Mouse (Mus musculus): Measurements from ENCODE around the gene Nrm. TPM values are rescaled to one million over a fixed set of nuclear protein-coding genes. Genes with fewer than 3 reads are reported as not detected.

Gene Nrm
- polyA plus RNA-seq, 1 experiment from 2014 or later: 20.7 TPM

GRCm38 (mm10) chr17:35859371-35859770 lies 1.7 kb upstream of the Nrm start:
- H3K4me1 ChIP-seq (ENCODE audit: control insufficient read depth, low read depth, low read length): peaks cover 12% of the 10 kb centered on the region
- no peak overlapping the region for H3K27ac ChIP-seq (ENCODE audit: low read length)
- peaks cover 12% of the 10 kb centered on the region for H3K36me3 ChIP-seq (ENCODE audit: control insufficient read depth, insufficient read depth)
- no peak overlapping the region for H3K4me2 ChIP-seq (ENCODE audit: low read depth, low read length)
- H3K4me3 ChIP-seq (ENCODE audit: low read depth, low read length): no peak overlapping the region
- WGBS (ENCODE audit: insufficient replicate concordance): 67% methylated on average over 1 of the region's 1 CpGs
- ATAC-seq (ENCODE audit: low read depth): no peak
- H3K9me3 ChIP-seq (replicated peaks; ENCODE audit: control insufficient read depth, low read length): no peaks in the 10 kb centered on the region
- H3K9ac ChIP-seq (ENCODE audit: low read depth, low read length): no peak overlapping the region
- H3K27me3 ChIP-seq (ENCODE audit: control insufficient read depth, insufficient read depth, low read depth, low read length): peaks cover 5% of the 10 kb centered on the region

GRCm38 (mm10) chr17:35859835-35860234 lies 1.3 kb upstream of the Nrm start:
- Histone ChIP-seq H3K4me1 (ENCODE audit: control insufficient read depth, low read depth, low read length) (peaks cover 12% of the 10 kb centered on the region), H3K9ac (ENCODE audit: low read depth, low read length) (no peak overlapping the region), H3K4me3 (ENCODE audit: low read depth, low read length) (no peak overlapping the region), H3K27me3 (ENCODE audit: control insufficient read depth, insufficient read depth, low read depth, low read length) (peaks cover 9% of the 10 kb centered on the region), H3K36me3 (ENCODE audit: control insufficient read depth, insufficient read depth) (peaks cover 12% of the 10 kb centered on the region), H3K4me2 (ENCODE audit: low read depth, low read length) (no peak overlapping the region), H3K27ac (ENCODE audit: low read length) (no peak overlapping the region), H3K9me3 (replicated peaks; ENCODE audit: control insufficient read depth, low read length) (no peaks in the 10 kb centered on the region)
- WGBS (ENCODE audit: insufficient replicate concordance): 67% methylated on average over 2 of the region's 2 CpGs
- no peak for ATAC-seq (ENCODE audit: low read depth)

GRCm38 (mm10) chr17:35860831-35861197 lies 304 bp upstream of the Nrm start:
- H3K9me3 ChIP-seq (replicated peaks; ENCODE audit: control insufficient read depth, low read length): no peaks in the 10 kb centered on the region
- H3K4me1 ChIP-seq (ENCODE audit: control insufficient read depth, low read depth, low read length): peaks cover 22% of the 10 kb centered on the region
- peaks cover 12% of the 10 kb centered on the region for H3K36me3 ChIP-seq (ENCODE audit: control insufficient read depth, insufficient read depth)
- peaks cover 19% of the 10 kb centered on the region for H3K27me3 ChIP-seq (ENCODE audit: control insufficient read depth, insufficient read depth, low read depth, low read length)
- H3K4me2 ChIP-seq (ENCODE audit: low read depth, low read length): peak overlapping the region; percentile 68
- WGBS (ENCODE audit: insufficient replicate concordance): 7% methylated on average over 12 of the region's 12 CpGs
- peak overlapping the region; percentile 84 for H3K4me3 ChIP-seq (ENCODE audit: low read depth, low read length)
- no peak for ATAC-seq (ENCODE audit: low read depth)
- H3K9ac ChIP-seq (ENCODE audit: low read depth, low read length): peak overlapping the region; percentile 77
- H3K27ac ChIP-seq (ENCODE audit: low read length): peak overlapping the region; percentile 77; the same call in 1 of the 2 replicates

GRCm38 (mm10) chr17:35864832-35865353 lies 3.8 kb downstream of the Nrm start:
- peak overlapping the region; percentile 57 for H3K4me3 ChIP-seq (ENCODE audit: low read depth, low read length)
- H3K36me3 ChIP-seq (ENCODE audit: control insufficient read depth, insufficient read depth): no peaks in the 10 kb centered on the region
- 33% methylated on average over 10 of the region's 10 CpGs for WGBS (ENCODE audit: insufficient replicate concordance)
- H3K9ac ChIP-seq (ENCODE audit: low read depth, low read length): no peak overlapping the region
- peaks cover 59% of the 10 kb centered on the region for H3K27me3 ChIP-seq (ENCODE audit: control insufficient read depth, insufficient read depth, low read depth, low read length)
- peak overlapping the region; percentile 78; the same call in 1 of the 2 replicates for H3K27ac ChIP-seq (ENCODE audit: low read length)
- no peak for ATAC-seq (ENCODE audit: low read depth)
- H3K4me2 ChIP-seq (ENCODE audit: low read depth, low read length): peak overlapping the region; percentile 79
- H3K4me1 ChIP-seq (ENCODE audit: control insufficient read depth, low read depth, low read length): peaks cover 29% of the 10 kb centered on the region
- H3K9me3 ChIP-seq (replicated peaks; ENCODE audit: control insufficient read depth, low read length): no peaks in the 10 kb centered on the region

GRCm38 (mm10) chr17:35865481-35866280 lies 4.6 kb downstream of the Nrm start, which contains the start of gene Ppp1r18:
Ppp1r18 (plus strand) TSS chr17:35865593.
- H3K27me3 ChIP-seq (ENCODE audit: control insufficient read depth, insufficient read depth, low read depth, low read length): peaks cover 61% of the 10 kb centered on the region
- no peak for ATAC-seq (ENCODE audit: low read depth)
- H3K36me3 ChIP-seq (ENCODE audit: control insufficient read depth, insufficient read depth): no peaks in the 10 kb centered on the region
- under 1% methylated on average over 45 of the region's 48 CpGs for WGBS (ENCODE audit: insufficient replicate concordance)
- peak within 1 kb of the TSS; percentile 78 for H3K27ac ChIP-seq (ENCODE audit: low read length)
- no peaks in the 10 kb centered on the region for H3K9me3 ChIP-seq (replicated peaks; ENCODE audit: control insufficient read depth, low read length)
- peaks cover 29% of the 10 kb centered on the region for H3K4me1 ChIP-seq (ENCODE audit: control insufficient read depth, low read depth, low read length)
- H3K4me3 ChIP-seq (ENCODE audit: low read depth, low read length): peak within 1 kb of the TSS; percentile 57
- H3K9ac ChIP-seq (ENCODE audit: low read depth, low read length): peak within 1 kb of the TSS; percentile 52
- peak within 1 kb of the TSS; percentile 79 for H3K4me2 ChIP-seq (ENCODE audit: low read depth, low read length)

- WGBS (ENCODE audit: insufficient replicate concordance): 0% methylated on average over 37 of the region's 38 CpGs
- Histone ChIP-seq H3K9ac (ENCODE audit: low read depth, low read length) (peak overlapping the region; percentile 52), H3K27ac (ENCODE audit: low read length) (peak overlapping the region; percentile 78), H3K4me3 (ENCODE audit: low read depth, low read length) (peak overlapping the region; percentile 57), H3K9me3 (replicated peaks; ENCODE audit: control insufficient read depth, low read length) (peaks cover 2% of the 10 kb centered on the region; the same call in 1 of the 2 replicates), H3K4me2 (ENCODE audit: low read depth, low read length) (peak overlapping the region; percentile 79), H3K36me3 (ENCODE audit: control insufficient read depth, insufficient read depth) (peaks cover 3% of the 10 kb centered on the region; the same call in 1 of the 2 replicates), H3K27me3 (ENCODE audit: control insufficient read depth, insufficient read depth, low read depth, low read length) (peaks cover 62% of the 10 kb centered on the region), H3K4me1 (ENCODE audit: control insufficient read depth, low read depth, low read length) (peaks cover 27% of the 10 kb centered on the region)
- ATAC-seq (ENCODE audit: low read depth): peak; percentile 10; the same call in 1 of the 2 replicates
Measured at GRCm38 (mm10) chr17:35866281-35866831, 5.2 kb downstream of the Nrm start.

GRCm38 (mm10) chr17:35866911-35867890 lies 6.1 kb downstream of the Nrm start:
- Histone ChIP-seq H3K27ac (ENCODE audit: low read length) (peak overlapping the region; percentile 78), H3K9ac (ENCODE audit: low read depth, low read length) (peak overlapping the region; percentile 52), H3K36me3 (ENCODE audit: control insufficient read depth, insufficient read depth) (peaks cover 3% of the 10 kb centered on the region; the same call in 1 of the 2 replicates), H3K9me3 (replicated peaks; ENCODE audit: control insufficient read depth, low read length) (peaks cover 2% of the 10 kb centered on the region; the same call in 1 of the 2 replicates), H3K27me3 (ENCODE audit: control insufficient read depth, insufficient read depth, low read depth, low read length) (peaks cover 62% of the 10 kb centered on the region), H3K4me3 (ENCODE audit: low read depth, low read length) (peak overlapping the region; percentile 57), H3K4me2 (ENCODE audit: low read depth, low read length) (peak overlapping the region; percentile 79), H3K4me1 (ENCODE audit: control insufficient read depth, low read depth, low read length) (peaks cover 24% of the 10 kb centered on the region)
- whole genome bisulfite sequencing (ENCODE audit: insufficient replicate concordance): 5% methylated on average over 26 of the region's 26 CpGs
- no peak for ATAC-seq (ENCODE audit: low read depth)

- peak overlapping the region; percentile 78 for H3K27ac ChIP-seq (ENCODE audit: low read length)
- peak overlapping the region; percentile 57 for H3K4me3 ChIP-seq (ENCODE audit: low read depth, low read length)
- H3K27me3 ChIP-seq (ENCODE audit: control insufficient read depth, insufficient read depth, low read depth, low read length): peaks cover 62% of the 10 kb centered on the region
- H3K4me1 ChIP-seq (ENCODE audit: control insufficient read depth, low read depth, low read length): peaks cover 28% of the 10 kb centered on the region
- no peak for ATAC-seq (ENCODE audit: low read depth)
- H3K9me3 ChIP-seq (replicated peaks; ENCODE audit: control insufficient read depth, low read length): peaks cover 2% of the 10 kb centered on the region; the same call in 1 of the 2 replicates
- peaks cover 3% of the 10 kb centered on the region; the same call in 1 of the 2 replicates for H3K36me3 ChIP-seq (ENCODE audit: control insufficient read depth, insufficient read depth)
- peak overlapping the region; percentile 54 for H3K9ac ChIP-seq (ENCODE audit: low read depth, low read length)
- H3K4me2 ChIP-seq (ENCODE audit: low read depth, low read length): peak overlapping the region; percentile 42
- 11% methylated on average over 17 of the region's 17 CpGs for WGBS (ENCODE audit: insufficient replicate concordance)
Measured at GRCm38 (mm10) chr17:35868165-35868820, 7.2 kb downstream of the Nrm start.

All from liver, embryonic 16.5 days (tissue).